Comparison of ENCODE assay signal across 12 mouse cellular contexts in the genomic region with DNA sequence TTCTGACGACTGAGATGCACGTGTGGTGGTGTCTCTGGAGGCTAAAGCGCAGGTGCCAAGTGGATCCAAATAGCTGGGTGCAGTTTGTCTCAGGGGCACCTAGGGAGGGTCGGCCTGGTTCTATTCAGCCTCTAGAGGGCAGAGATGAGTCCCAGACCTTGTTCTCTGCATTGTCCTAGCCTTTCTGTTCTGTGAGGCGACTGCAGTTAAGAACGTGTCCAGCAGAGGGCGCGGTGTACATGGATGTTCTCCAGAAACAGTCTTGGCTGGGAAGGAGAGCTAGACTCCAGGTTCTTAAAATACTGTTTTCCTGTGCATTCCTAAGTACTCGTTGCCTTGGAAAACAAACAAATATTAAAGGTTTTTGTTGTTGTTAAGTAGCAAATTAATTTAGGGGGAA. TPM values are rescaled to one million over a fixed set of nuclear protein-coding genes. Genes with fewer than 3 reads are reported as not detected.
DNase-seq lines count a peak whose midpoint lies in the region; ATAC-seq and TF ChIP-seq lines count a peak whose summit lies in the region.
"Not testable (repeated sequence)": the region's sequence is repeated elsewhere in the genome, so short reads cannot be mapped to it uniquely, and the experiment has no call there.
"Had no signal": no experiment of that assay in that cellular context is flagged by ENCODE, and none has a peak within 500 bp of the region (broad histone marks: within the 10 kb centered on the region; RNA-seq: fewer than 3 reads in every experiment).

No protein-coding gene starts in this region.

- not testable (repeated sequence) for H3K27me3 ChIP-seq in CH12.LX (replicated peaks); forebrain, embryonic 14.5 days (replicated peaks; ENCODE audit: control insufficient read depth, insufficient read depth, low read length); limb, embryonic 11.5 days (ENCODE audit: control insufficient read depth, insufficient read depth, low read length)

- H3K4me2 ChIP-seq in CH12.LX (ENCODE audit: insufficient read depth, low read depth, poor library complexity, severe bottlenecking); forebrain, embryonic 14.5 days (ENCODE audit: low read length); limb, embryonic 11.5 days (ENCODE audit: low read depth, severe bottlenecking): not testable (repeated sequence)

- not testable (repeated sequence) for H3K79me2 ChIP-seq in CH12.LX (replicated peaks; ENCODE audit: control insufficient read depth, extremely low read depth, insufficient read depth, poor library complexity, severe bottlenecking)

- ATAC-seq in forebrain, embryonic 14.5 days, result 0 out of 2 replicates have a peak, but pooled peaks have one; percentile 18
- not testable (repeated sequence) for ATAC-seq in limb, embryonic 11.5 days (ENCODE audit: insufficient number of reproducible peaks, low FRiP score, low TSS enrichment, low read depth)
- ATAC-seq in neutrophil, adult 5-6 weeks (ENCODE audit: extremely low read depth, insufficient number of reproducible peaks, low FRiP score, poor library complexity, severe bottlenecking), result 0 out of 2 replicates have a peak, but pooled peaks have one; percentile 33

- not testable (repeated sequence) for TF ChIP-seq POLR2A in CH12.LX (IDR thresholded peaks at IDR 0.05; ENCODE audit: low read depth, low read length)

- DNase-seq in CH12.LX (ENCODE audit: extremely low read depth), result peak; percentile 3
- DNase-seq in adrenal gland, postnatal 36 days, result peak; percentile 51 to 74
- not testable (repeated sequence) for DNase-seq in forebrain, embryonic 14.5 days (ENCODE audit: low spot score)
- peak; percentile 8 to 82 for DNase-seq in heart, adult 9 months (ENCODE audit: low spot score in 2 of 2)
- DNase-seq in kidney, postnatal 36 days, result peak; percentile 70 to 81
- peak; percentile 19 for DNase-seq in limb, embryonic 11.5 days (ENCODE audit: low spot score)
- DNase-seq in thymus, postnatal 10 days (ENCODE audit: low spot score in 2 of 2), result peak; percentile 23 to 25

- H3K4me3 ChIP-seq in CH12.LX (replicated peaks in 1 of 3; ENCODE audit: low read depth in 2 of 3, low read length in 2 of 3, poor library complexity in 1 of 3); forebrain, embryonic 14.5 days (ENCODE audit: low read depth, low read length); limb, embryonic 11.5 days (ENCODE audit: low read depth, low read length): not testable (repeated sequence)

- H3K27ac ChIP-seq in CH12.LX (ENCODE audit: insufficient read depth, low read depth); forebrain, embryonic 14.5 days (ENCODE audit: low read depth, low read length); limb, embryonic 11.5 days (replicated peaks; ENCODE audit: low read depth, low read length): not testable (repeated sequence)

- TF ChIP-seq RAD21 in CH12.LX (IDR thresholded peaks at IDR 0.05; ENCODE audit: low read depth, low read length), result not testable (repeated sequence)

- 30% methylated on average over 7 of the region's 9 CpGs for WGBS in forebrain, embryonic 14.5 days
- WGBS in limb, embryonic 11.5 days, result 28% methylated on average over 7 of the region's 9 CpGs

- in situ Hi-C loops in CH12.LX (cut with MboI; ENCODE audit: low pct_ligation_motif_present, low pct_unique_long_range_greater_than_20kb, low sequenced_read_pairs), result not testable (repeated sequence)

- not testable (repeated sequence) for TF ChIP-seq EP300 in CH12.LX (IDR thresholded peaks at IDR 0.05; ENCODE audit: low read length)

- dilution Hi-C loops in CH12.LX (cut with MboI; ENCODE audit: extremely low pct_ligation_motif_present, extremely low pct_unique_long_range_greater_than_20kb, low sequenced_read_pairs), result not testable (repeated sequence)

- H3K9ac ChIP-seq in CH12.LX (ENCODE audit: insufficient read depth, low read depth); forebrain, embryonic 14.5 days (ENCODE audit: low read length); limb, embryonic 11.5 days (ENCODE audit: low read length): not testable (repeated sequence)

- H3K36me3 ChIP-seq in CH12.LX (replicated peaks in 1 of 2; ENCODE audit: control insufficient read depth in 1 of 2, insufficient read depth in 1 of 2, low read length in 1 of 2); forebrain, embryonic 14.5 days (ENCODE audit: control insufficient read depth, insufficient read depth, low read length); limb, embryonic 11.5 days (ENCODE audit: control insufficient read depth, insufficient read depth, low read length): not testable (repeated sequence)

- peak in 1 of 2 experiments; percentile 52; a peak in 2 of 4 replicates for TF ChIP-seq CTCF in CH12.LX (conservative IDR thresholded peaks at IDR 0.05 in 1 of 2, IDR thresholded peaks at IDR 0.05 in 1 of 2; ENCODE audit: low read depth in 2 of 2, low read length in 2 of 2)

- H3K9me3 ChIP-seq in CH12.LX (replicated peaks; ENCODE audit: low read length); forebrain, embryonic 14.5 days (replicated peaks; ENCODE audit: control insufficient read depth, low read length); limb, embryonic 11.5 days (ENCODE audit: control insufficient read depth, low read length): not testable (repeated sequence)

- H3K4me1 ChIP-seq in CH12.LX (ENCODE audit: control insufficient read depth in 1 of 2, insufficient read depth in 2 of 2); forebrain, embryonic 14.5 days (ENCODE audit: control insufficient read depth, insufficient read depth, low read length); limb, embryonic 11.5 days (ENCODE audit: control insufficient read depth, insufficient read depth, low read length): not testable (repeated sequence)

RNA-seq across cellular contexts. Expression of a gene that starts 1.9 kb away (rescaled TPM):
- total RNA-seq in CH12.LX (2012; rRNA removed) (not detected in 2 replicates), CH12.LX (2014; rRNA removed) (not detected in 2 replicates)
- not detected in 2 replicates for polyA plus RNA-seq in CH12.LX (2012; ENCODE audit: insufficient read length, low read depth)
- not detected for total RNA-seq in adrenal gland, postnatal 36 days (2021)
- polyA plus RNA-seq in forebrain, embryonic 14.5 days (2014; fragmentation: Nextera tagmentation; extraction: Ambion mirVana), result not detected in 2 replicates
- not detected in 2 replicates for polyA plus RNA-seq in limb, embryonic 11.5 days (2014; fragmentation: Nextera tagmentation; extraction: Ambion mirVana)
- total RNA-seq in neutrophil, adult 5-6 weeks (2017), result not detected in 2 replicates
- total RNA-seq: monocyte, adult 5-6 weeks had no signal
- polyA plus RNA-seq: embryonic facial prominence, embryonic 15.5 days; heart, embryonic 15.5 days; limb, embryonic 14.5 days had no signal

RNA-seq across cellular contexts. Expression of a gene that starts 27.7 kb away (rescaled TPM):
- total RNA-seq in CH12.LX (2012; rRNA removed) (not detected in 2 replicates), CH12.LX (2014; rRNA removed) (not detected in 2 replicates)
- polyA plus RNA-seq in CH12.LX (2012; ENCODE audit: insufficient read length, low read depth), result not detected in 2 replicates
- total RNA-seq in adrenal gland, postnatal 36 days (2021), result not detected
- not detected in 2 replicates for polyA plus RNA-seq in forebrain, embryonic 14.5 days (2014; fragmentation: Nextera tagmentation; extraction: Ambion mirVana)
- not detected in 2 replicates for polyA plus RNA-seq in limb, embryonic 11.5 days (2014; fragmentation: Nextera tagmentation; extraction: Ambion mirVana)
- not detected in 2 replicates for total RNA-seq in neutrophil, adult 5-6 weeks (2017)
- total RNA-seq: monocyte, adult 5-6 weeks had no signal
- polyA plus RNA-seq: embryonic facial prominence, embryonic 15.5 days; heart, embryonic 15.5 days; limb, embryonic 14.5 days had no signal

RNA-seq across cellular contexts. Expression of a gene that starts 43.4 kb away (rescaled TPM):
- total RNA-seq in CH12.LX (2012; rRNA removed) (not detected in 2 replicates), CH12.LX (2014; rRNA removed) (not detected in 2 replicates)
- polyA plus RNA-seq in CH12.LX (2012; ENCODE audit: insufficient read length, low read depth), result not detected in 2 replicates
- total RNA-seq in adrenal gland, postnatal 36 days (2021), result not detected
- not detected in 2 replicates for polyA plus RNA-seq in forebrain, embryonic 14.5 days (2014; fragmentation: Nextera tagmentation; extraction: Ambion mirVana)
- not detected in 2 replicates for polyA plus RNA-seq in limb, embryonic 11.5 days (2014; fragmentation: Nextera tagmentation; extraction: Ambion mirVana)
- not detected in 2 replicates for total RNA-seq in neutrophil, adult 5-6 weeks (2017)
- total RNA-seq: monocyte, adult 5-6 weeks had no signal
- polyA plus RNA-seq: embryonic facial prominence, embryonic 15.5 days; heart, embryonic 15.5 days; limb, embryonic 14.5 days had no signal
